Mouse (Mus musculus) kidney, embryonic 14.5 days (tissue): ENCODE results near the gene Oxct1. TPM values are rescaled to one million over a fixed set of nuclear protein-coding genes. Genes with fewer than 3 reads are reported as not detected.

Source experiments
- ATAC-seq: fragments of 200-750 bp; cut with Nextera tagmentation; 2 replicates; pipeline ENCODE4 v1.8.0; 2017; ENCODE audit warnings: moderate number of reproducible peaks, mild to moderate bottlenecking, moderate TSS enrichment, moderate library complexity; ENCODE audit not compliant: low FRiP score, low TSS enrichment
- H3K27ac ChIP-seq: fragments of 300-500 bp; sonication (generic); 2 replicates; pipeline ENCODE4 v1.5.1; 2014; ENCODE audit warnings: low read depth, mild to moderate bottlenecking, low read length, moderate library complexity, mixed read lengths
- H3K27me3 ChIP-seq: fragments of 300-500 bp; sonication (generic); 2 replicates; pipeline ENCODE4 v1.6.1; 2014; ENCODE audit warnings: mild to moderate bottlenecking, low read length; ENCODE audit not compliant: control insufficient read depth, insufficient read depth
- H3K36me3 ChIP-seq: fragments of 300-500 bp; sonication (generic); 2 replicates; pipeline ENCODE4 v1.6.1; 2014; ENCODE audit warnings: low read length, mixed read lengths; ENCODE audit not compliant: control insufficient read depth, insufficient read depth
- H3K4me1 ChIP-seq: fragments of 300-500 bp; sonication (generic); 2 replicates; pipeline ENCODE4 v1.6.1; 2014; ENCODE audit warnings: low read length, mixed read lengths; ENCODE audit not compliant: control insufficient read depth, insufficient read depth
- H3K4me2 ChIP-seq: fragments of 300-500 bp; sonication (generic); replicated peaks from 2 replicates; pipeline ENCODE4 v1.6.1; 2014; ENCODE audit warnings: low read depth, mild to moderate bottlenecking, low read length
- H3K4me3 ChIP-seq: fragments of 300-500 bp; sonication (generic); 2 replicates; pipeline ENCODE4 v1.5.1; 2014; ENCODE audit warnings: mild to moderate bottlenecking, low read length
- H3K9ac ChIP-seq: fragments of 300-500 bp; sonication (generic); 2 replicates; pipeline ENCODE4 v1.6.1; 2014; ENCODE audit warnings: low read depth, mild to moderate bottlenecking, low read length, moderate library complexity
- H3K9me3 ChIP-seq: fragments of 300-500 bp; sonication (generic); 2 replicates; pipeline ENCODE4 v1.6.1; 2016; ENCODE audit warnings: low read length; ENCODE audit not compliant: control insufficient read depth
- WGBS: fragments of 180-500 bp; shearing (Covaris S2); extraction: QIAGEN DNeasy Blood & Tissue Kit; methylation state at CpG from one replicate; pipeline ENCODE4 v1.1.7; 2014; 5-methylcytosine and 5-hydroxymethylcytosine counted together
- polyA plus RNA-seq: library from polyadenylated mRNA; unstranded; fragments of >200 nt; fragmentation: Nextera tagmentation; extraction: Ambion mirVana; gene quantifications from 2 replicates; pipeline ENCODE4 v1.2.1, GENCODE M21; 2014

The Oxct1 gene
- polyA plus RNA-seq, 1 experiment from 2014 or later = 254 TPM

DNA sequence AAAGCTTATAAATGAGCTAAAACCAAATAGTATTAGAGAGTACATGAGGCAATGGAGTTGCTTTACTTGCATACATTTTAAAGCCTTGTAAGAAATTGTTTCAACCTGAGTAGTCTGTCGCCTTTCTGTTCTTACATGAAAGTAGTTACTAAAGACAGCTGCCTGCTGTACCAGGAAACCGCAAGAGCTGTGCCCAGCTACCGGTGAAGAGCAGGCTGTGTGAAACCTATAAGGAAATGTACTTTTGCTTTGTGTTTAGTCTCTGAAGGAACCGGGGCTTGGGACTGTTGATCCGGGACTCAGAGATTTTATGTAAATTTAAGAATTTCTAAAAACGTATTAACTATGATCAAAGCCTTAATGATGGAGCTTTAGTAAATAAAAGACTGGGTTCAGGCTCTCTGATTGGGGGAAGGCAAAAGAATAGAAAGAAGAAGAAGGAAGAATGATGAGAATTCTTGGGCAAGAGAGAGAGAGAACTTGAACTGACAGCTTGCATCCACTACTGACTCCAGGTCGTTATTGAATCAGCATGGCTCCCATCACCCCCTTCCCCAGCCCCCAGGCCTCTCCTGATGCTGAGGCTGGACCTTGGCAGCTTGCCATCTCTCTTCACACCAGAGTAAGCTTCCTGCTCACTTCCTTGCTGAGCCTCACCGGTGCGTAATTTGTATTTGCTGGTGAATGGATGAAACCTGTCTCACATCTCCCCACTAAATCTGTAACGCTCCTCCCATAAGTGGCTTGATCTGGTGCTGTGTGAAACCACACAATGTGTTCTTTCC, 59.6 kb downstream of the Oxct1 start:
- Histone ChIP-seq H3K4me1 (0 out of 2 replicates have a peak, but pooled peaks cover 3% of the 10 kb centered on the region), H3K36me3 (no peaks in the 10 kb centered on the region), H3K4me3 (no peak overlapping the region), H3K27me3 (no peaks in the 10 kb centered on the region), H3K4me2 (no peak overlapping the region), H3K9me3 (no peaks in the 10 kb centered on the region), H3K27ac (no peak overlapping the region), H3K9ac (no peak overlapping the region)
- 0 out of 2 replicates have a peak, but pooled peaks have one; percentile 46 for ATAC-seq
- 75% methylated on average over 10 of the region's 10 CpGs for WGBS

DNA sequence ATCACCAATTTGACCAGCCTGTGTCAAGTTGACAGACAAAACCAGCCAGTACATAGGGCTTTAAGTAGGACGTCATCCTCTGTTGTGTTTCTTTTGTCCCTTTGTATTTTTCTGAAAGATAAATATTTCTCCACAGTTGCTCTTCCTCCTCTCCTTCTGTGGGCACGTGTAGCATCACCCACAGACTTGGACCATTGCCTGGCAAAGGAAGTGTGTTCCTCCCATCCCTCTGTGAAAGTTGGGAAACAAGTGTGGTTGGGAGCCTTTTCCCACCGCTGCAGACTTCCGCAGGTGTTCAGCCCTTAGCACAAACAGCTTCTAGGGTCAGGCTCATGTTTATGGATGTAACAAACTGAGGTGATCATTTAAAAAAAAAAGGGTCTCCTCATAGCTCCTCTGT, 61.3 kb downstream of the Oxct1 start:
- no peaks in the 10 kb centered on the region for H3K27me3 ChIP-seq
- no peaks in the 10 kb centered on the region for H3K9me3 ChIP-seq
- H3K4me2 ChIP-seq = no peak overlapping the region
- H3K4me1 ChIP-seq = no peaks in the 10 kb centered on the region
- peaks cover 13% of the 10 kb centered on the region; the same call in 1 of the 2 replicates for H3K36me3 ChIP-seq
- H3K27ac ChIP-seq = no peak overlapping the region
- H3K9ac ChIP-seq = no peak overlapping the region
- no peak overlapping the region for H3K4me3 ChIP-seq
- WGBS = 88% methylated on average over 4 of the region's 4 CpGs
- ATAC-seq = no peak

DNA sequence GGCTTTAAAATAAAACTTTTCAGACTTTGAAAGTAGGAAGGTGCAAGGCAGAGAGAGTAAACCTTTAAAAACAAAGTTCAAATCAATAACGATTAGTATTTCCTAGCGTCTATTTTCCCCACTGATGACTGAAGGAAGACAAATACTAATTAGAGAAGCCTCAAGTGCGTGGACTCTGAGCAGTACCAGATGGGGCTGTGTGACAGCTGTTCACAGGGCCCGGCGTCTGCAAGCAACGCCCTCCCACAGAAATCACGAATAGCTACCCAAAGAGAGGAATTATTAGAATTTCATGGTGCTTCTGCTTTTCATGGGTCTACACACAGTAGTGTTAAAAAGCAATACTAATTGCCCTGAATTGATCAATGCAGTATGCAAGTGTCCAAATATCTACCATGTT, 61.7 kb downstream of the Oxct1 start:
- Histone ChIP-seq H3K9me3 (no peaks in the 10 kb centered on the region), H3K4me1 (no peaks in the 10 kb centered on the region), H3K27ac (no peak overlapping the region), H3K4me3 (no peak overlapping the region), H3K27me3 (no peaks in the 10 kb centered on the region), H3K9ac (no peak overlapping the region), H3K36me3 (peaks cover 13% of the 10 kb centered on the region; the same call in 1 of the 2 replicates), H3K4me2 (no peak overlapping the region)
- WGBS = 80% methylated on average over 7 of the region's 7 CpGs
- ATAC-seq = no peak

DNA sequence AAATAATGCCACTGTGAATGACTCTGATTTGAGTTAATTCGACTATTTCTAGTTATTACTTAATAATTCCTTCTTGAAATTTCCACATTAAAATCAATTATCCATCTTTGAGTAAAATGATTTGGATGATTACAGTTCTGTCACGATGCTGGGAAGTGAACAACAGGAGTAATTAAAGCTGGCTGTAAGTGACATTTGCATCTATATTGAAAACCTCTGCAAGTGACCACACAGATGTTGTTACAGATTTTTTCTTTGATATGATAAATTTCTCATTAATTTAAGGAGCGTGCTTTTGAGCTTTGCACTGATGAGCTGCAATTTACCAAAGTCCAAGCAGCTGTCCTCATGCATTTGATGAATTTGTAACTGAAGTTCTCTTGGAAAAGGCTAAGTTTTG, 64.4 kb downstream of the Oxct1 start:
- Histone ChIP-seq H3K9ac (no peak overlapping the region), H3K27ac (no peak overlapping the region), H3K9me3 (no peaks in the 10 kb centered on the region), H3K36me3 (peaks cover 13% of the 10 kb centered on the region; the same call in 1 of the 2 replicates), H3K27me3 (no peaks in the 10 kb centered on the region), H3K4me3 (no peak overlapping the region), H3K4me1 (no peaks in the 10 kb centered on the region), H3K4me2 (no peak overlapping the region)
- no peak for ATAC-seq
- 86% methylated on average over 3 of the region's 3 CpGs for WGBS

DNA sequence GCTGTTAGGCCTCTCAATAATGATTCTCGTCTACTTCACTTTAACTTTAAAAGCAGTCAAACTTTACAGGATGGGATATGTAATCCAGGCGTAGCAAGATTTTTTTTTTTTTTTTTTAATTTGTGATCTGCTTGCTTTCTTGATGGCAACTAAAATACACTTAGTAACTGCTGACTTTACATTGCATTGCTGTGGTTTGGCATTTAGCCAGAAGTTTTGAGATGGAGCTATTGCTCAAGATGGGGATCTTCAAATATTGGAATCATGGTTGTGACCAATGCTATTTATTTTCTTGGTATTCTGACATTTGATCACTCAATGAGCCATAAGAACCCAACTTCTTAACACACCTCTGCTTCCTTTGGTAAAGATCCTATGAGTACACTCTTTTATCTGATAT, 66.4 kb downstream of the Oxct1 start:
- Histone ChIP-seq H3K9ac (no peak overlapping the region), H3K9me3 (no peaks in the 10 kb centered on the region), H3K4me3 (no peak overlapping the region), H3K27me3 (no peaks in the 10 kb centered on the region), H3K4me2 (no peak overlapping the region), H3K27ac (no peak overlapping the region), H3K36me3 (peaks cover 13% of the 10 kb centered on the region; the same call in 1 of the 2 replicates), H3K4me1 (no peaks in the 10 kb centered on the region)
- WGBS = 91% methylated on average over 2 of the region's 2 CpGs
- ATAC-seq = no peak

DNA sequence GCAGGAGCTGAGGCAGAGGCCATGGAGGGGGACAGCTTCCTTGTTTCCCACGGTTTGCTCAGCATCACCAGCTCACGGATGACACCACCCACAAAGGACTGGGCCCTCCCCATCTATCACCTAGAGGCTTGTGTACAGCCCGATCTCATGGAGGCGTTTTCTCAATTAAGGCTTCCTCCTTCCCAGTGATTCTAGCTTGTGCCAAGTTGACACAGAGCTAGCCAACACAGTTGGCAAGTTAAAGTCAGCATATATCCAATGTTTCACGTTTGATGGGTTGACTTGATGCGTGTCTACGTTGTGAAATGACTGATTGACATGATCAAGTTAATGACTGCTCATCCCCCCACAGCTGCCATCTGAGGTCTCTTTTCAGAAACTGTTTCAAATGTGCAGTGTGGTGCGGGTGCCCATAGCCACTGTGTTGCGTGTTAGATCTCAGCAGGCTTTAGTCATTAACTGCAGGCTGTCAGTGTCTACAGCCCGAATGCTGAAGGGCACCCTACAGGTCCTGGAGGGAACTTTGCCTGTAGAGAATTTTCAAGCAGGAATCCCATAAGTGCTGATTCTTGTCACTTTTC, 74.2 kb downstream of the Oxct1 start:
- 95% methylated on average over 10 of the region's 10 CpGs for WGBS
- no peak for ATAC-seq
- H3K36me3 ChIP-seq = peaks cover 10% of the 10 kb centered on the region; the same call in 1 of the 2 replicates

DNA sequence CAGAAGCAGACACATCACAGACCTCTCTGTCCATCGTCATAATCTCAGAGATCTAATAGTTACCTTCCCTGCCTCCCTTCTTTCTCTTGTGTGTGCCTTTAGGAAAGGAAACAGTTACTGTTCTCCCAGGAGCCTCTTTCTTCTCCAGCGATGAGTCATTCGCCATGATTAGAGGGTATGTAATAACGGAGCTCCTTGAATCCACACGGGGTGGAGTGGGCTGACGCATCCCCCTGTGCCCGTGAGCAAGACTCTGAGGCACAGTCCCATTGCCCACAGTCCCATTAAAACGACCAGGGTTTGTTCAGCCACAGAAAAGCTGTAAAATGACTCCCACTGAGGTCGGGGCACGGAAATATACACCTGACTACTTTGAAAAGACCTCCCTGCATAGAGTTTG, 74.8 kb downstream of the Oxct1 start:
- Histone ChIP-seq H3K4me2 (no peak overlapping the region), H3K36me3 (peaks cover 10% of the 10 kb centered on the region; the same call in 1 of the 2 replicates), H3K27ac (no peak overlapping the region), H3K9me3 (no peaks in the 10 kb centered on the region), H3K4me1 (peaks cover 5% of the 10 kb centered on the region; the same call in 1 of the 2 replicates), H3K9ac (no peak overlapping the region), H3K27me3 (no peaks in the 10 kb centered on the region), H3K4me3 (no peak overlapping the region)
- ATAC-seq = no peak
- 66% methylated on average over 10 of the region's 10 CpGs for WGBS

More for the DNA sequence above, 74.2 kb downstream of the Oxct1 start:
- Histone ChIP-seq H3K4me2 (no peak overlapping the region), H3K4me1 (peaks cover 5% of the 10 kb centered on the region; the same call in 1 of the 2 replicates), H3K27ac (no peak overlapping the region), H3K27me3 (no peaks in the 10 kb centered on the region), H3K4me3 (no peak overlapping the region), H3K9me3 (no peaks in the 10 kb centered on the region), H3K9ac (no peak overlapping the region)

DNA sequence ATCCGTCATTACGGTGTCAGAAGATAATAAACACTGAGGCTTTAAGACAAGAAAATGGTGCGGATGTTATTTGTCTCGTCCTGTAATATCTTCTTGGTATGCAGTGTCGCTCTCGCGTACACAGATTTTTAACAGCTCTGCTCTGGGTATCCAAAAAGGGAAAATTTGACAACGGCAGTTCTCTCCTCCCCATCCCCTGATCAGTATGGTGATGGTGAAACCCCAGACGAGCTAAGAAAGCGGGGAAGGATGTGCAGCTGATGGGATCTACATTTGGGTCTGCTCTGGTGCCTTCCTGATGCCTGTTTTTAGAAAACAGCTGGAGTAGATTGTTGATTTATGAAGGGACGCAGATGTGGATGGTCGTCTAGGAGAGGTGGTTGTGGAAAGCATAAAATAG, 78.1 kb downstream of the Oxct1 start:
- H3K36me3 ChIP-seq = peaks cover 10% of the 10 kb centered on the region; the same call in 1 of the 2 replicates
- H3K27me3 ChIP-seq = no peaks in the 10 kb centered on the region
- H3K4me3 ChIP-seq = no peak overlapping the region
- H3K9me3 ChIP-seq = no peaks in the 10 kb centered on the region
- no peak overlapping the region for H3K27ac ChIP-seq
- 75% methylated on average over 12 of the region's 12 CpGs for WGBS
- H3K9ac ChIP-seq = no peak overlapping the region
- H3K4me1 ChIP-seq = peaks cover 5% of the 10 kb centered on the region; the same call in 1 of the 2 replicates
- H3K4me2 ChIP-seq = no peak overlapping the region
- ATAC-seq = no peak

DNA sequence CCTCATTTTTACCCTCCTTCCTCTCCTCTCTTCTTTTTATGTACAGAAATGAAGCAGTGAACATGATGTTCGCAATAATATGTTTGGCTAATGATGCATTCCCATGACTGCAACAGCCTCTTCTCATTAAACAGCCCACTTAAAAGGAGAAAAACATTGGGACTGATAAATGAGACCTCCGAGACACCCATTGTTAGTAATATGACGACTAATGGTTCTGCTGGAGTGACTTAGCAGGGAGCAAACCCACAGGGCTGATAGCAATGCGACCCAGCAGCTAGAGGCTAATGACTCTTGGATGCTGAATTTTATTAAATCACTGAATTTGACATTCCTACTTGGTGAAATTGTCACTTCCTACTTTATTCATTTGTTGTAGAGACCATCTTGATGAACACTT, 79.3 kb downstream of the Oxct1 start:
- ATAC-seq = no peak
- no peak overlapping the region for H3K4me3 ChIP-seq
- WGBS = 61% methylated on average over 4 of the region's 4 CpGs

More for the DNA sequence above, 79.3 kb downstream of the Oxct1 start:
- no peaks in the 10 kb centered on the region for H3K27me3 ChIP-seq
- peaks cover 9% of the 10 kb centered on the region; the same call in 1 of the 2 replicates for H3K36me3 ChIP-seq
- no peak overlapping the region for H3K27ac ChIP-seq
- H3K4me1 ChIP-seq = peaks cover 5% of the 10 kb centered on the region; the same call in 1 of the 2 replicates
- H3K4me2 ChIP-seq = no peak overlapping the region
- no peak overlapping the region for H3K9ac ChIP-seq
- no peaks in the 10 kb centered on the region for H3K9me3 ChIP-seq
